Mouse (Mus musculus) lung, postnatal 0 days (tissue): ENCODE measurements around the gene Gm17019.
"Not testable (repeated sequence)": the region's sequence is repeated elsewhere in the genome, so short reads cannot be mapped to it uniquely, and the experiment has no call there.

Experiments used
- CTCF ChIP-seq: IDR thresholded peaks from 2 replicates; pipeline ENCODE4 v1.5.1; 2016; ENCODE audit warnings: antibody characterized with exemption, mild to moderate bottlenecking
- EP300 ChIP-seq: IDR thresholded peaks from 2 replicates; pipeline ENCODE4 v1.6.1; 2016; ENCODE audit warnings: antibody characterized with exemption, mild to moderate bottlenecking, control low read depth

- not testable (repeated sequence) for TF ChIP-seq EP300, CTCF
These were observed 7.2 kb upstream of the Gm17019 start for GRCm38 (mm10) chr5:15039984-15040383.
